Mouse (Mus musculus) neural tube, embryonic 11.5 days (tissue): ENCODE measurements around the gene Rgs9. TPM values are rescaled to one million over a fixed set of nuclear protein-coding genes. Genes with fewer than 3 reads are reported as not detected.
A peak's percentile ranks its signal among the peaks of the same experiment; 100 is the strongest.

ENCODE experiments used
- ATAC-seq: fragments of 200-750 bp; cut with Nextera tagmentation; 2 replicates; pipeline ENCODE4 v1.8.0; 2017; ENCODE audit warnings: moderate number of reproducible peaks, mild to moderate bottlenecking, moderate TSS enrichment, moderate library complexity; ENCODE audit not compliant: insufficient read depth, low FRiP score, low TSS enrichment
- DNase-seq: peaks from one replicate; pipeline ENCODE4 v3.0.0-alpha.2; 2015; ENCODE audit warnings: low spot score
- H3K27ac ChIP-seq: fragments of 300-500 bp; sonication (generic); 2 replicates; pipeline ENCODE4 v1.5.1; 2014; ENCODE audit warnings: low read depth, mild to moderate bottlenecking, low read length
- H3K27me3 ChIP-seq: fragments of 300-500 bp; sonication (generic); 2 replicates; pipeline ENCODE4 v1.6.1; 2014; ENCODE audit warnings: mild to moderate bottlenecking, low read length, mixed read lengths; ENCODE audit not compliant: control insufficient read depth, insufficient read depth
- H3K36me3 ChIP-seq: fragments of 300-500 bp; sonication (generic); 2 replicates; pipeline ENCODE4 v1.6.1; 2014; ENCODE audit warnings: mild to moderate bottlenecking, low read length, moderate library complexity, mixed read lengths; ENCODE audit not compliant: control insufficient read depth, insufficient read depth
- H3K4me1 ChIP-seq: fragments of 300-500 bp; sonication (generic); 2 replicates; pipeline ENCODE4 v1.6.1; 2014; ENCODE audit warnings: low read length, mixed read lengths; ENCODE audit not compliant: control insufficient read depth, insufficient read depth
- H3K4me2 ChIP-seq: fragments of 300-500 bp; sonication (generic); 2 replicates; pipeline ENCODE4 v1.6.1; 2014; ENCODE audit warnings: low read depth, mild to moderate bottlenecking, moderate library complexity
- H3K4me3 ChIP-seq: fragments of 300-500 bp; sonication (generic); 2 replicates; pipeline ENCODE4 v1.5.1; 2014; ENCODE audit warnings: low read depth, low read length
- H3K9ac ChIP-seq: fragments of 300-500 bp; sonication (generic); 2 replicates; pipeline ENCODE4 v1.6.1; 2014; ENCODE audit warnings: mild to moderate bottlenecking, low read length
- H3K9me3 ChIP-seq: fragments of 300-500 bp; sonication (generic); 2 replicates; pipeline ENCODE4 v1.6.1; 2016; ENCODE audit warnings: low read length; ENCODE audit not compliant: control insufficient read depth
- WGBS: fragments of 180-500 bp; shearing (Covaris S2); extraction: QIAGEN DNeasy Blood & Tissue Kit; methylation state at CpG from one replicate; pipeline ENCODE4 v1.1.7; 2014; 5-methylcytosine and 5-hydroxymethylcytosine counted together
- polyA plus RNA-seq: library from polyadenylated mRNA; unstranded; fragments of >200 nt; fragmentation: Nextera tagmentation; extraction: Ambion mirVana; gene quantifications from 2 replicates; pipeline ENCODE4 v1.2.1, GENCODE M21; 2014

Gene Rgs9
- polyA plus RNA-seq, 1 experiment from 2014 or later: 1.1 TPM

DNA sequence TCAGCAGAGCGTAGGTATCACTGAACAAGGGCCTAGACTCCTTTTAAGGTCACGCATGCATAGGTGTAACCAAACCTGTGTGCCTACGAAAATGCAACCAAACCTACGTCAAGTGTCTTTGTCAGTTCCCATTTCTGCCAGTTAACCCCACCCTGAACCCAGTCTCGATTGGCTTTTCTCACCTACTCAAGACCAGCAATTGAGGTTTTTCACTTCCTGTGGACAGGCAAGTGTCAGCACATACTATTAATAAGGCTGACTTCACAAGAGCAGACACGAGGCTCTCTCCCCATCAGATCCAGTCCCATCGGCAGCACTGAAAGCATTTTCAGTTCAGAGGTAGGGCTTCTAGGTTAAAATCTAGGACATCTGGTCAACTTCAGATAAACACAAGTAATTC, 37.4 kb downstream of the Rgs9 start:
- no peak for DNase-seq

DNA sequence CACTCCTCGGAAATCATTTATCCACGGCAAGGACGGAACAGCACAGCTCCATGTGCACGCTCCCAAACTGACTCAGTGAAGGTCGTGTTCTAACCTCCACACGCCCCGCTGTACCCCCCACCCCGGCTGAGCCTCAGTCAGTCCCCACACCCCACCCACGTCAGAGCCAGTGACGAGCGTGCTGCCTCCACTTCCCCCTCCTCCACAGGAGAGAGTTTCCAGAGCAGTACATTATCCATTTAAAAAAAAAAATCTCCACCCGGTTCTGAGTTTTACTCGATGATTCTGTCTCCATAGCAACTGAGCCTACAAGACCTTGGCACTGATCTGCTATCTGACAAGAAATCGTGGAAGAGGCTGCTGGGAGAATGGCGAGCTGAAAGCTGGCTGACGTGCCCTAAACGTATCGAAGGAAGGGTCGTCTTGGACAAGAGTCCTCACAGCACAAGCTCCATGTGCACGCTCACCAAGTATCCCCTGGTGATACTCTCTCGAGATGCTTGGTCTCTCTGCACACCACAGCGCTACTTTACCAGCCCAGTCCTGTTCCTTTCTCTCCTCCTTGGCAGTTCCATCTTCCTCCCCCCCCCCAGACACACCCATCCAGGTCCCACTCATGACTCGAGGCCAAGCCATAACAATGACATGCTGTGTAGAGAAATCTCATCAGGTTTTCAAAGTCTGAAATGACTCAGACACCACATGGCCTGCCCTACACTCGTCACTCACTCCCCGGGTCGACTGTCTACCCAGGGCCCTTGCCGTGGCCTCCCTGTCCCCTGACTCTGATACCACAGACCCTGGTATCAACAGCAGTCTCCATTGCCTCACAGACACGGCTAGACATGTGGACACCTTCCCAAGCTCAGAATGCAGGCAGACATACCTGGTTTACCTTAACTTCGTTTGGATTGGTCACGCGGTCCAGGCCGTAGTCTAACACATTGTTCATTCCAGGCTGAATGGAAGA, 38.7 kb downstream of the Rgs9 start:
- Histone ChIP-seq H3K4me1 (no peaks in the 10 kb centered on the region), H3K27me3 (no peaks in the 10 kb centered on the region), H3K27ac (no peak overlapping the region), H3K9ac (no peak overlapping the region), H3K4me2 (no peak overlapping the region), H3K9me3 (no peaks in the 10 kb centered on the region), H3K36me3 (no peaks in the 10 kb centered on the region), H3K4me3 (no peak overlapping the region)
- 90% methylated on average over 32 of the region's 32 CpGs for WGBS
- DNase-seq (no peak), ATAC-seq (no peak)

More for the DNA sequence above, 37.4 kb downstream of the Rgs9 start:
- no peak for ATAC-seq
- Histone ChIP-seq H3K4me2 (no peak overlapping the region), H3K27ac (no peak overlapping the region), H3K9ac (no peak overlapping the region), H3K9me3 (no peaks in the 10 kb centered on the region), H3K4me3 (no peak overlapping the region), H3K4me1 (no peaks in the 10 kb centered on the region), H3K36me3 (no peaks in the 10 kb centered on the region), H3K27me3 (no peaks in the 10 kb centered on the region)
- WGBS: 93% methylated on average over 7 of the region's 7 CpGs

DNA sequence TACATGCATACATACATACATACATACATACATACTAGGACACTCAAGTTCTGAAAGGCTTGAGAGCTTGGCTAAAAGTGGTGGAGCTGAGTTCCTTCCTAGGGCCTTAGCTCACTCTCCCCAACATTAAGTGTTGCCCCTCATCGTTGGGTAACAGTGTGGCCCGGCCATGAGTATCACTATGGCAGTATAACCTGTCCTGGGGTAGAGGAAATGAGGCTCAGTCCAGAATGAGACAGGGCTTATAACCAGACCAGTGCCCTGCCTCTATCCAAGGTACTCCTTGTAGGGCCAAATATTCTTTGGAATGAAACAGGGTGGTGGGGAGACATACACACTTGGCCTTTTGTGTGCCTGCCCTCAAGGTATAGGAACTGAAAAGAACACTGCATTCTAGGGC, 40.1 kb downstream of the Rgs9 start:
- Histone ChIP-seq H3K9me3 (no peaks in the 10 kb centered on the region), H3K27me3 (no peaks in the 10 kb centered on the region), H3K4me1 (0 out of 2 replicates have a peak, but pooled peaks cover 2% of the 10 kb centered on the region), H3K27ac (no peak overlapping the region), H3K9ac (no peak overlapping the region), H3K4me3 (no peak overlapping the region), H3K4me2 (no peak overlapping the region), H3K36me3 (no peaks in the 10 kb centered on the region)
- 94% methylated on average over 2 of the region's 2 CpGs for WGBS
- ATAC-seq (no peak), DNase-seq (no peak)

- WGBS: 81% methylated on average over 4 of the region's 4 CpGs
- H3K9me3 ChIP-seq: no peaks in the 10 kb centered on the region
- H3K36me3 ChIP-seq: no peaks in the 10 kb centered on the region
- H3K27me3 ChIP-seq: no peaks in the 10 kb centered on the region
- no peak overlapping the region for H3K9ac ChIP-seq
- H3K27ac ChIP-seq: no peak overlapping the region
- no peak overlapping the region for H3K4me3 ChIP-seq
- 0 out of 2 replicates have a peak, but pooled peaks cover 6% of the 10 kb centered on the region for H3K4me1 ChIP-seq
- DNase-seq (no peak), ATAC-seq (no peak)
- H3K4me2 ChIP-seq: no peak overlapping the region
These were observed 42.9 kb downstream of the Rgs9 start for GRCm38 (mm10) chr11:109255022-109255421.

DNA sequence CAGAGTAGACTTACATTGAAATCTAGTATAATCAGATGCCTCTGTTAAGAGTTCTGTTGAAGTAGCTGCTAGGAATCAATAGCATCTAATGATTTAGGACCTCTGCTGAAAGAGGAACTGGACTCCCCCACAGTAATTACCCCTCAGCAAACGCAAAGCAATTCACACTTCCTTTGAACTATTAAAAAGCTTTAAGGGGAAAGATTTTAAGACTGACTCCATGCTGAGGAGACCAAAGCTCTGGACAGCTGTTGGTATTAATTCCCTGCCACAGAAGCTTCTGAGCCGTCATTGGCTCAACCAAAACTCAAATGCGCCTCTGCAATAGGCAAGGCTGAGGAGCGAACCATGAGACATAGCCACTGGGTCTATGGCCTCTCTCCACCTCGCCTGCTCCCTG, 45.4 kb downstream of the Rgs9 start:
- H3K27me3 ChIP-seq: no peaks in the 10 kb centered on the region
- no peaks in the 10 kb centered on the region for H3K9me3 ChIP-seq
- H3K4me3 ChIP-seq: no peak overlapping the region
- no peaks in the 10 kb centered on the region for H3K36me3 ChIP-seq
- H3K4me1 ChIP-seq: 0 out of 2 replicates have a peak, but pooled peaks cover 6% of the 10 kb centered on the region
- H3K27ac ChIP-seq: no peak overlapping the region
- 24% methylated on average over 5 of the region's 5 CpGs for WGBS
- H3K4me2 ChIP-seq: no peak overlapping the region
- H3K9ac ChIP-seq: no peak overlapping the region
- ATAC-seq: no peak
- DNase-seq: no peak

DNA sequence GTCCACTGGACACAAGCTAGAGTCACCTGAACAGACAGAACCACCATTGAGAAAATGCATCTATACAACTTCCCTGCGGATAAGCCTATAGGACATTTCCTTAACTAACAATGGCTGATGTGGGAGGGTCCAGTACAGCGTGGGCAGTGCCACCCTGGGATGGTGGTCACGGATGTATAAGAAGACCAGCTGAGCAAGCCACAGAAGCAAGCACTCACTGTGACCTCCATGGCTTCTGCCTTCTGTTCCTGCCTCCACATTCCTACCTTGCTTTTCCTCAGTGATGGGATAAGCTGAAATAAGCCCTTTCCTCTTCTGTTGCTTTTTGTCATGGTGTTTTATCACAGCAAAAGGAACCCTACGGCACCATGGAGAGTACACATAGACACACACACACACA, 47.4 kb downstream of the Rgs9 start:
- H3K27me3 ChIP-seq: no peaks in the 10 kb centered on the region
- H3K36me3 ChIP-seq: no peaks in the 10 kb centered on the region
- 92% methylated on average over 4 of the region's 4 CpGs for WGBS
- DNase-seq: no peak
- ATAC-seq: no peak
- H3K9me3 ChIP-seq: no peaks in the 10 kb centered on the region
- H3K4me3 ChIP-seq: no peak overlapping the region
- H3K27ac ChIP-seq: no peak overlapping the region
- H3K4me2 ChIP-seq: no peak overlapping the region
- H3K9ac ChIP-seq: no peak overlapping the region
- 0 out of 2 replicates have a peak, but pooled peaks cover 6% of the 10 kb centered on the region for H3K4me1 ChIP-seq

DNA sequence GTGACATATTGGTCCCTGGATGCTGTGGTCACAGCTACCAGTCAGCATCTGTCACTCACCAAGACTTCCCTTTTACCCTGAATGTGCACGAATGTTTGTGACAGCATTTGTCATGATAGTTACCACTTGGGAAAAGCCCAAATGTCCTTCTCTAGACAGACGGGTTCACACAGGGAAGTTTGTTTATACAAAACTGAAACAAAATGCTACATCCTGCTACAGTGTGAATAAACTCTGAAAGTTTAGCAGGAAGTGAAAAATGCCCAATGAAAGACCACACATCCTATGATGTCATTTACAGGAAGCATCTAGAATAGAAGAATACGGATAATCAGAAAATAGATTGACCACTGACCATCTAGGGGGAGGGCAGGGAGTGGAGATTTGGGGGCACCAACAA, 51.0 kb downstream of the Rgs9 start:
- 70% methylated on average over 3 of the region's 3 CpGs for WGBS
- ATAC-seq: no peak

GRCm38 (mm10) chr11:109244635-109245360, 53.1 kb downstream of the Rgs9 start:
- peak; percentile 67 for DNase-seq
- ATAC-seq: peak; percentile 69
- 27% methylated on average over 23 of the region's 23 CpGs for WGBS
- Histone ChIP-seq H3K4me1 (no peaks in the 10 kb centered on the region), H3K9ac (no peak overlapping the region), H3K4me3 (no peak overlapping the region), H3K36me3 (no peaks in the 10 kb centered on the region), H3K27me3 (peaks cover 2% of the 10 kb centered on the region; the same call in 1 of the 2 replicates), H3K9me3 (no peaks in the 10 kb centered on the region), H3K27ac (no peak overlapping the region), H3K4me2 (peak overlapping the region; percentile 28; the same call in 1 of the 2 replicates)

More for the DNA sequence above, 51.0 kb downstream of the Rgs9 start:
- Histone ChIP-seq H3K4me2 (no peak overlapping the region), H3K9ac (no peak overlapping the region), H3K4me3 (no peak overlapping the region), H3K4me1 (no peaks in the 10 kb centered on the region), H3K36me3 (no peaks in the 10 kb centered on the region), H3K27ac (no peak overlapping the region), H3K27me3 (peaks cover 2% of the 10 kb centered on the region; the same call in 1 of the 2 replicates), H3K9me3 (no peaks in the 10 kb centered on the region)
- DNase-seq: no peak
